Mouse (Mus musculus) brain, embryonic 14.5 days (tissue): ENCODE data around the gene Sbsn.

ENCODE experiments used
- CTCF ChIP-seq: fragments of 200-500 bp; IDR thresholded peaks from 2 replicates; pipeline ENCODE4 v1.5.1; 2012; ENCODE audit warnings: inconsistent platforms, mild to moderate bottlenecking, moderate library complexity, borderline replicate concordance; ENCODE audit not compliant: insufficient read depth, insufficient read length; ENCODE audit errors: extremely low read depth
- POLR2A ChIP-seq: fragments of 200-500 bp; IDR thresholded peaks from 2 replicates; pipeline ENCODE4 v1.6.1; 2012; ENCODE audit warnings: mild to moderate bottlenecking, inconsistent platforms, borderline replicate concordance; ENCODE audit not compliant: poor library complexity, insufficient read depth, insufficient read length, severe bottlenecking; ENCODE audit errors: extremely low read depth

DNA sequence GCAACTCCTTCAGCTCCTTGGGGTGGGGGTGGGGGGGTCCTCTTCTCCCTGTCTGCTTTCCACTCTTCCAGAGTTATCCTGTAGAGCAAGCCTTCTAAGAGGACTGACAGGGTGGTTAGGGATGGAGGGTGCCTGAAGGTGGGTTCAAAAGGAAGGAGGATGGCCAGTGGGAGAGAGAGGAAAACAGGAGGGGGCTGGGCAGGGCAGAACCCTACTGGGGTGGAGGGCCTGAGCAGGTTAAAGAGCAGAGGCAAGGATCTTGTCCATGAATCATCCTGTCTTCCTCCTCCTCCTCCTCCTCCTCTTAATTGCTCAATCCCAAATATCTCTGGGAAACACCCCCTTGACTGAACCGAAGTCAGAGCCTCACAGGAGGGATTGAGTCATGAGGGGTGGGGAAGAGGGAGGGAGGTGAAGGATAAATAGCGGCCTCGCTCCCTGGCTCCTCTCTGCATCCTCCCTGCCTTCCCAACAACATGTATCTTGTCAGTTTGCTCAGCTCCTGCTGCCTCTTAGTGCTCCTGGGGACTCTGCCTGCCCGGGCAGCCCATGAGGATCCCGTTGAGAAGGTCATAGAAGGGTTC, at the start of gene Sbsn:
- TF ChIP-seq POLR2A, result no peak
- no peak for TF ChIP-seq CTCF
